Mouse (Mus musculus) CH12.LX (cell line): ENCODE measurements around the gene Tigd3. TPM values are rescaled to one million over a fixed set of nuclear protein-coding genes. Genes with fewer than 3 reads are reported as not detected.

Experiments used
- DNase-seq: peaks from one replicate; pipeline ENCODE4 v3.0.0-alpha.2; 2013; ENCODE audit errors: extremely low read depth
- H3K27ac ChIP-seq: 2 replicates; pipeline ENCODE4 v1.5.1; 2012; ENCODE audit warnings: low read depth, mild to moderate bottlenecking, control low read depth, moderate library complexity; ENCODE audit not compliant: insufficient read depth
- H3K27me3 ChIP-seq: replicated peaks from 2 replicates; pipeline ENCODE3; 2012; ENCODE audit warnings: inconsistent platforms
- H3K36me3 ChIP-seq, 2 experiments: replicated peaks in 1 of 2; 2 replicates each; pipeline versions ENCODE3 to v1.6.1; 2012; ENCODE audit warnings: inconsistent platforms in 1 of 2, low read length in 1 of 2, mild to moderate bottlenecking in 1 of 2, mixed read lengths in 1 of 2, moderate library complexity in 1 of 2; ENCODE audit not compliant: control insufficient read depth in 1 of 2, insufficient read depth in 1 of 2
- H3K4me1 ChIP-seq, 2 experiments: 2 replicates each; pipeline ENCODE4 v1.6.1; 2012; ENCODE audit warnings: inconsistent platforms in 1 of 2, moderate library complexity in 1 of 2; ENCODE audit not compliant: insufficient read depth in 2 of 2, control insufficient read depth in 1 of 2
- H3K4me2 ChIP-seq: 2 replicates; pipeline ENCODE4 v1.6.1; 2012; ENCODE audit warnings: low read depth, mild to moderate bottlenecking, control low read depth; ENCODE audit not compliant: poor library complexity, insufficient read depth, severe bottlenecking
- H3K4me3 ChIP-seq, 3 experiments: fragments of 150-350 bp in 1 of 3; sonication (generic) in 1 of 3; replicated peaks in 1 of 3; 2 replicates each; pipeline versions ENCODE3 to v1.5.1; 2011 to 2012; ENCODE audit warnings: low read depth in 2 of 3, low read length in 2 of 3, mild to moderate bottlenecking in 2 of 3, moderate library complexity in 2 of 3, control low read depth in 1 of 3, improper control_type of control experiment in 1 of 3, inconsistent platforms in 1 of 3, mixed read lengths in 1 of 3; ENCODE audit not compliant: poor library complexity in 1 of 3
- H3K79me2 ChIP-seq: replicated peaks from 2 replicates; pipeline ENCODE4 v1.6.1; 2012; ENCODE audit warnings: mild to moderate bottlenecking, moderate library complexity; ENCODE audit not compliant: control insufficient read depth, poor library complexity, insufficient read depth, severe bottlenecking; ENCODE audit errors: extremely low read depth
- H3K9ac ChIP-seq: 2 replicates; pipeline ENCODE4 v1.6.1; 2012; ENCODE audit warnings: low read depth, mild to moderate bottlenecking, control low read depth, moderate library complexity; ENCODE audit not compliant: insufficient read depth
- H3K9me3 ChIP-seq: replicated peaks from 2 replicates; pipeline ENCODE3; 2012; ENCODE audit warnings: low read length, inconsistent platforms, mixed read lengths
- CHD1 ChIP-seq: IDR thresholded peaks from 2 replicates; pipeline ENCODE4 v1.6.1; 2012; ENCODE audit warnings: low read depth, low read length, improper control_type of control experiment, inconsistent platforms
- CHD2 ChIP-seq: IDR thresholded peaks from 2 replicates; pipeline ENCODE4 v1.6.1; 2011; ENCODE audit warnings: low read length, improper control_type of control experiment
- CTCF ChIP-seq, 2 experiments: IDR thresholded peaks in 1 of 2; conservative IDR thresholded peaks in 1 of 2; 2 replicates each; pipeline ENCODE4 v1.5.1; 2011 to 2012; ENCODE audit warnings: low read depth in 2 of 2, low read length in 2 of 2, improper control_type of control experiment in 1 of 2, inconsistent platforms in 1 of 2, mild to moderate bottlenecking in 1 of 2, moderate library complexity in 1 of 2
- ELF1 ChIP-seq: IDR thresholded peaks from 2 replicates; pipeline ENCODE4 v1.6.1; 2014; ENCODE audit warnings: low read depth, mild to moderate bottlenecking, inconsistent platforms, low read length, improper control_type of control experiment
- EP300 ChIP-seq: IDR thresholded peaks from 2 replicates; pipeline ENCODE4 v1.6.1; 2011; ENCODE audit warnings: low read length, improper control_type of control experiment
- GABPA ChIP-seq: IDR thresholded peaks from 2 replicates; pipeline ENCODE4 v1.6.1; 2012; ENCODE audit warnings: low read depth, low read length, improper control_type of control experiment, inconsistent platforms; ENCODE audit not compliant: insufficient replicate concordance
- IRF4 ChIP-seq: IDR thresholded peaks from 2 replicates; pipeline ENCODE4 v1.6.1; 2014; ENCODE audit warnings: low read depth, mild to moderate bottlenecking, inconsistent platforms, low read length, improper control_type of control experiment
- JUN ChIP-seq: IDR thresholded peaks from 2 replicates; pipeline ENCODE4 v1.6.1; 2011; ENCODE audit warnings: low read depth, mild to moderate bottlenecking, low read length, improper control_type of control experiment, moderate library complexity; ENCODE audit not compliant: insufficient read depth
- JUND ChIP-seq: conservative IDR thresholded peaks from 2 replicates; pipeline ENCODE4 v1.6.1; 2011; ENCODE audit warnings: low read depth, low read length, improper control_type of control experiment
- MAZ ChIP-seq: IDR thresholded peaks from 2 replicates; pipeline ENCODE4 v1.6.1; 2012; ENCODE audit warnings: low read depth, mild to moderate bottlenecking, inconsistent platforms, low read length, improper control_type of control experiment, moderate library complexity
- MYC ChIP-seq: IDR thresholded peaks from 2 replicates; pipeline ENCODE4 v1.6.1; 2011; ENCODE audit warnings: low read depth, mild to moderate bottlenecking, improper control_type of control experiment, low read length
- NELFE ChIP-seq: IDR thresholded peaks from 2 replicates; pipeline ENCODE4 v1.6.1; 2011; ENCODE audit warnings: low read depth, low read length, improper control_type of control experiment
- NRF1 ChIP-seq: IDR thresholded peaks from 2 replicates; pipeline ENCODE4 v1.6.1; 2014; ENCODE audit warnings: low read depth, mild to moderate bottlenecking, inconsistent platforms, low read length, improper control_type of control experiment, moderate library complexity
- PAX5 ChIP-seq: IDR thresholded peaks from 2 replicates; pipeline ENCODE4 v1.6.1; 2012; ENCODE audit warnings: low read length, inconsistent platforms, mixed read lengths
- RCOR1 ChIP-seq: conservative IDR thresholded peaks from 2 replicates; pipeline ENCODE4 v1.6.1; 2012; ENCODE audit warnings: low read depth, mild to moderate bottlenecking, inconsistent platforms, low read length, improper control_type of control experiment
- SMC3 ChIP-seq: IDR thresholded peaks from 2 replicates; pipeline ENCODE4 v1.6.1; 2011; ENCODE audit warnings: low read depth, low read length, improper control_type of control experiment
- TCF12 ChIP-seq: IDR thresholded peaks from 2 replicates; pipeline ENCODE4 v1.6.1; 2014; ENCODE audit warnings: low read depth, mild to moderate bottlenecking, inconsistent platforms, low read length, improper control_type of control experiment
- USF1 ChIP-seq: IDR thresholded peaks from 2 replicates; pipeline ENCODE4 v1.6.1; 2014; ENCODE audit warnings: low read depth, mild to moderate bottlenecking, inconsistent platforms, low read length, improper control_type of control experiment
- USF2 ChIP-seq: conservative IDR thresholded peaks from 2 replicates; pipeline ENCODE4 v1.6.1; 2011; ENCODE audit warnings: low read depth, low read length, improper control_type of control experiment
- ZC3H11A ChIP-seq: IDR thresholded peaks from 2 replicates; pipeline ENCODE4 v1.6.1; 2012; ENCODE audit warnings: low read depth, mild to moderate bottlenecking, inconsistent platforms, low read length, improper control_type of control experiment
- ZKSCAN1 ChIP-seq: IDR thresholded peaks from 2 replicates; pipeline ENCODE4 v1.6.1; 2012; ENCODE audit warnings: low read depth, inconsistent platforms, low read length, improper control_type of control experiment, borderline replicate concordance
- ZNF384 ChIP-seq: IDR thresholded peaks from 2 replicates; pipeline ENCODE4 v1.6.1; 2012; ENCODE audit warnings: low read depth, low read length, improper control_type of control experiment, inconsistent platforms
- dilution Hi-C: fragments of 300-500 bp; cut with MboI; formaldehyde crosslinking; loops from 2 replicates; pipeline ENCODE4 v1.14.3; 2020; ENCODE audit warnings: low sequenced_read_pairs; ENCODE audit not compliant: extremely low pct_unique_long_range_greater_than_20kb, extremely low pct_ligation_motif_present
- in situ Hi-C: fragments of 300-500 bp; cut with MboI; formaldehyde crosslinking; loops from 3 replicates; pipeline ENCODE4 v1.14.3; 2019; ENCODE audit warnings: low sequenced_read_pairs, low pct_ligation_motif_present, low pct_unique_long_range_greater_than_20kb, mixed read lengths
- polyA plus RNA-seq: library from polyadenylated mRNA; unstranded; fragments of >175 nt; gene quantifications from 2 replicates; pipeline ENCODE4 v1.2.1, GENCODE M21; 2012; ENCODE audit warnings: low read depth; ENCODE audit not compliant: insufficient read length
- total RNA-seq, 2 experiments: library from RNA; depleted of rRNA; stranded (reverse); fragments of 300-350 nt in 1 of 2; fragments of >200 nt in 1 of 2; gene quantifications; 2 replicates each; pipeline ENCODE4 v1.2.3; 2012 to 2014

Gene Tigd3
- total and polyA plus RNA-seq, 3 experiments: 0.67 to 1.6 (median 1.4) TPM

GRCm38 (mm10) chr19:5864710-5865398 is 29.1 kb downstream of the Tigd3 start:
- Histone ChIP-seq H3K27ac (no peak overlapping the region), H3K9ac (no peak overlapping the region), H3K36me3 (peaks cover 89 to 93% of the 10 kb centered on the region in 2 experiments), H3K4me1 (peaks cover 4 to 10% of the 10 kb centered on the region in 2 experiments; a peak in 3 of 4 replicates), H3K4me2 (no peak overlapping the region), H3K27me3 (no peaks in the 10 kb centered on the region), H3K9me3 (peaks cover 11% of the 10 kb centered on the region), H3K79me2 (no peaks in the 10 kb centered on the region), H3K4me3 (no peak overlapping the region)
- no peak for DNase-seq
- TF ChIP-seq USF2 (no peak), GABPA (no peak), ZNF384 (no peak), CHD2 (no peak), ZC3H11A (no peak), ELF1 (no peak), NELFE (no peak), SMC3 (no peak), ZKSCAN1 (no peak), MYC (no peak)
- in situ Hi-C loops (no loop called here), dilution Hi-C loops (no loop called here)

- DNase-seq: no peak
- peaks cover 4 to 10% of the 10 kb centered on the region in 2 experiments; a peak in 3 of 4 replicates for H3K4me1 ChIP-seq
- in situ Hi-C loops (no loop called here), dilution Hi-C loops (no loop called here)
- H3K9me3 ChIP-seq: peaks cover 11% of the 10 kb centered on the region
- no peak overlapping the region for H3K27ac ChIP-seq
- no peak overlapping the region for H3K9ac ChIP-seq
- TF ChIP-seq USF1 (no peak), CHD2 (no peak), JUND (no peak), ELF1 (no peak), TCF12 (no peak), NRF1 (no peak), IRF4 (no peak), JUN (no peak), MAZ (no peak), CTCF (conservative IDR thresholded peaks at IDR 0.05 in 1 of 2, IDR thresholded peaks at IDR 0.05 in 1 of 2; ENCODE audit: low read depth in 2 of 2, low read length in 2 of 2) (no peak), RCOR1 (no peak), CHD1 (no peak), EP300 (no peak), PAX5 (no peak)
- peaks cover 83 to 90% of the 10 kb centered on the region in 2 experiments for H3K36me3 ChIP-seq
- H3K4me3 ChIP-seq: no peak overlapping the region
- H3K79me2 ChIP-seq: no peaks in the 10 kb centered on the region
- H3K4me2 ChIP-seq: no peak overlapping the region
- H3K27me3 ChIP-seq: no peaks in the 10 kb centered on the region
Observed at GRCm38 (mm10) chr19:5863776-5864175, 30.2 kb downstream of the Tigd3 start.
